Mouse (Mus musculus) gonadal fat pad, adult 2 months (tissue): ENCODE results near the gene Ubald1. TPM values are rescaled to one million over a fixed set of nuclear protein-coding genes. Genes with fewer than 3 reads are reported as not detected.

Source experiments
- DNase-seq: peaks from one replicate; pipeline ENCODE4 v3.0.0-alpha.2; 2012; ENCODE audit warnings: low read depth
- polyA plus RNA-seq: library from polyadenylated mRNA; depleted of rRNA; stranded (reverse); fragments of >200 nt; gene quantifications from 2 replicates; pipeline ENCODE4 v1.2.3, GENCODE M21; 2012

Gene Ubald1
- polyA plus RNA-seq, 1 experiment: 48.3 TPM

DNA sequence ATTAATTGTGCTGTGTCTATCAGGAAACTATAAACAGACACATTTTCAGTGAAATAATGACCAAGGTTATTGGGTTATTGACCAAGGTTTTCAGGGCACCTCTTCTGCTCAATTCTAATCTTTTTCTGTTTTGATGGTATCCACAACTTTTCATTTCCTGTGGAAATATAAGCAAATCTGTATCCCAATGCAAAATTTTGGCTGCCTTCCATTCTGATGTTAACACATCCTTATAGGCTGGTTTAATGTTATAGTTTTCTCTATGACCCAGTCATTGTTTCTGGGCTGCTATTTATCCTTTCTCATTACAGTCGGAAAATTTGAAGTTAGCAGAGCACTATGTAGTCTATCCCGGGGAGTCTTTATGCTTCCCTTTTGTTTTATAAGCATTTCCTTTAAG lies 19.6 kb upstream of the Ubald1 start:
- DNase-seq: no peak

GRCm38 (mm10) chr16:4898881-4899280 lies 18.8 kb upstream of the Ubald1 start:
- no peak for DNase-seq

DNA sequence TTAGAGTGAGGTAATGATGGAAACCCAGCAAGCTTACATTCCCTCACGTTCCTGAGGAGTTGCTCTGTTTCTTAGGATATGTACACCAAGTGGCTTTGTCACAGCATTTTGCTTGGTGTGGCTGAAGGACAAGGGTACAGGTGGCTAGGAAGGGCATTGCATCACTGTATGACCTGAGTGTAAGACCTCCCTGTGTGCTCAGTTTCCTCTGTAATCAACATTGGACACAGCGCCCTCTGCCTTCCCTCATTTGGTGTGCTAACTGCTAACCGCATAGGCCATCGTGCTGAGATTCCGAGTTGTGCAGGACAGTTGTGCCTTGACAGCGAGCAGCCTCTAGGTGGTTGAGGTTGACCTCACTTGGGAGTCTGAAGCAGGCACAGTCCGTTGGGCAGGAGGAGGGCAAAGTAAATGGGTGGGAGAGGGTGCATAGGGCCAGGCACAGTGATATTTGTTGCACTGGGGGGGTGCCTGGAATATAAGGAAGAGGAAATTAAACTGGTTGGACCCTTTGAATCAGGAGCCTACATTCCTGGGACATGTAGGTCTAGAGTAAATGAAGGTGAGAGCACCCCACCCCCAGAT lies 17.1 kb upstream of the Ubald1 start:
- DNase-seq: no peak

DNA sequence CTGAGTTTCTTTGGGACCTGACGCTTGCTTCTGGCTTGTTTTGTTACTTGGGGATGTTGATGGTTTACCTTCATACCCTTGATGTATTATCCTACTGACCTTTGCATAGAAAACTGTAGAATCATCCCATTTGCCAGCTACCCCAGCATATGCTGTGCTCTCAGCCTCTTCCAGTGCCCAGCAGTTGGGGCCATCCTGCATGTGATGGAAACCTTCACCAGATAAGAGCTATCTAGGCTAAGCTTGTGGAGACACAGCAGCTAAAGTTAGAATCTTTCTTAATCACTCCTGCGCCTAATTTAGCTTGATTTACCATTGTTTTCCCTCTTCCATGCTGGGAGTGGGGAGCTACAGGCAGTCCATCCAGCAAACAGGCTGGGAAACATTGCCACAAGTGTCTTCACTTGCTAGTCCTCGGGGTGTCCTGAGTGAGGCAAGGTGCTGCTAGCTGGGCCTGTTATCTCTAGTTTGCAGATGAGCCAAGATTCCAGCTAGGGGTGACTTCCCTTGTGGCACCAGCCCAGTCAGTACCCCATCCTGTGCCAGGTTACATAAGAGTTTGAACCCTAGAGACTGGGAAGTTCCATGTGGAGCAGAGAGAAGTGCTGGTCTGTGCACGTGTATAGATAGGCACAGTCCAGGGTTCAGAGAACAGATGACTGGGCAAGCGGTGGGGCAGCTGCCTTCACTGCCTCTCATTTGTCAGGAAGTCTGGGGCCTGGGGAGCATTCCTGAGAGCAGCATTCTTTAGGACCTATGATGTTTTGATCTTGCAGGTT lies 16.3 kb upstream of the Ubald1 start:
- DNase-seq: no peak

- DNase-seq: no peak
These were observed 14.2 kb upstream of the Ubald1 start for GRCm38 (mm10) chr16:4894201-4894908.

DNA sequence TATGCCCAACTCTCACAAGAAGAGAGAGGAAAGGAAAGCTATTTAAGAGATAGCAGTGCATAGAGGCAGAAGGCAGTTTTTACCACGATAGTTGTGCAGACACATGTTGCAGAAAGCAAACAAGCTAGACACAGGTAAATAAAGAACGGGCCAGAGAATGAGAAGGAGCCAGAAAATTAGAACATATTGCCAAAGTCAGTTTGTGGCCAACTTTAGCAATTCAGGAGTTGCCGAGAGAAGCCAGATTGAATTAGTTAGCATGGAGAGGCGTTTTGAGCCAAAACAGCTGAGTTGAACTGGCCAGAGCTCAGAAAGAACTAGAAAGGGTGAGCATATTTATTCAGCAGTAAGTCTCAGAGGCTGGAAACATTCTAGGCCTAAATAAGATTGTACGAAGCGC lies 12.1 kb upstream of the Ubald1 start:
- DNase-seq: no peak

DNA sequence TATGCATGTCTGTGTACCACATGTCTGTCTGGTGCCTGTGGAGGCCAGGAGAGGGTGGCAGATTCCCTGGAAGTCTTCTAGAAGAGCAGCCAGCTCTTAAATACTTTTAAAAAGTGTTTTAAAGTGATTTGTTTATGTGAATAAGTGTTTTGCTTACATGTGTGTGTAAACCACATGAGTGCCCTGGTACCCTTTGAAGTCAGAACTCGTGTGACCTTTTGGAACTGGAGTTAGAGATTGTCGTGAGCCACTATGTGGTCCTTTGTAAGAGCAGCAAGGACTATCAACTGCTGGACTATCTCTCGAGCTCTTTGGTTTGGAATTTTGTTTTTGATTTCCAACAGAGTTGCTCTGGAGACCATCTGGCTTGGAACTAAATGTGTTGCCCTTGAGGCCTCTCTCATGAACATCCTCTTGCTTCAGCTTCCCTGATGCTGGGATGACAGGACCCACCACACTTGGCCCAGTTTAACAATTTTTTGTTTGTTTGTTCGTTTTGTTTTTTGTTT lies 10.1 kb upstream of the Ubald1 start:
- no peak for DNase-seq

- no peak for DNase-seq
These were observed 6.5 kb upstream of the Ubald1 start for GRCm38 (mm10) chr16:4886690-4887020.

DNA sequence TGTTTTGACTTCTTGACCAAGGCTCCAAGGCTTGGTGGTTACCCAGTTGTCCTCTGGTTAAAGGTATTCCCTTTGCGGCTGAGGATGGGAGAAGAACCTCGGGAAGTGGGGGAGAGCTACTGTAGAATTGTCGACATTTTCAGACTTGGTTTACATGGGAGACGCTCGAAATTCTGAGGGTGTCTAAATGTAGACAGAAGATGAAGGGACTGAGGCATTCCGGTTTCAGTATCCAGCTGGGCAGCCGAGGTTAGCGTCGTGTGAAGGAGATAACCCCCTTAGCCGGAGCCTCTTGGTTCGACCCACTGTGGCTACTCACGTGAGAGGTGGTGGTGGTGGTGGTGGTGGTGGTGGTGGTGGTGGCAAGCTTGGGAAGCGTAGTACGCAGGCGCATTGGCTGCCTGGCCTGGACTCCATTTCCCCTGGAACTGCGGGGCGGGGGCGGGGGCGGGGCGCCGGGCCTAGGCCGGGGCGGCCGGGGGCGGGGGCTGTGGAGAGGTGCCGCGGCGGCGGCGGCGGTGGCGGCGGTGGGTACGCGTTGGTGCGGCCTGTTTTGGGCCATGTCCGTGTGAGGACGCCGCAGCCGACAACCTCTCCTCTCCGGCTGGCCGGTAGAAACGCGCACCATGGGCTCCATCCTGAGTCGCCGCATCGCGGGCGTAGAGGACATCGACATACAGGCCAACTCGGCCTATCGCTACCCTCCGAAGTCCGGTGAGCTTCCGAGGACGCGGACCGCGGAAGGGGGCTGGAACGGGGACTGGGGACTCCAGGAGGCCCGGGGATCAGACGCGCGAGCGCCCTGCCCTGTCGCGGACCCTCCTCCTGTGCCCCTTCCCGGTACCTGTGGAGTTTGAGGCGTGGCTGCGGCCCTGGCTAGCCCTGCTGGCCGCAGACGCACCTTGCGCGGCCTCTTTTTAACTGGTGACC lies 5.9 kb upstream of the Ubald1 start, which contains the start of gene Mgrn1:
Gene Mgrn1 (plus strand): TSS at position 490 of the 930 bp plus-strand sequence.
- no peak for DNase-seq

DNA sequence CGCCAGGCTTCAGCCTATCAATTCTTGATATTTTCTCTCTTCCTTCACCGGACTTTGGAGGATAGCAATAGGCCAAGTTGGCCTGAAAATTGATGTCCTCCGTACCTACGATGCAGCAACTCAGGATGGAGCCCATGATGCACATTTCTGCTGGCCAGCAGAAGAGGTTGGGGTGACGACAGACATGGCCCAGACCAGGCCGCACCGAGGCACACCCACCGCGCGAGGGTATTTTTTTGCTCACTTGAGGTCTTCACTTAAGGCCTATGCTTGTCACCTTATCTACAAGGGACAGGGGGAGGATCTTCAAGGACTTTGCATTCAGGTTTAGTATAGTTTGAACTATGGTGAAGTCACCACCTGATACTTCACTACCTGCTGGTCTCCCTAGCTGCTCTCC lies 4.8 kb upstream of the Ubald1 start:
- no peak for DNase-seq

GRCm38 (mm10) chr16:4881400-4882351 lies 1.6 kb upstream of the Ubald1 start:
- DNase-seq: no peak

DNA sequence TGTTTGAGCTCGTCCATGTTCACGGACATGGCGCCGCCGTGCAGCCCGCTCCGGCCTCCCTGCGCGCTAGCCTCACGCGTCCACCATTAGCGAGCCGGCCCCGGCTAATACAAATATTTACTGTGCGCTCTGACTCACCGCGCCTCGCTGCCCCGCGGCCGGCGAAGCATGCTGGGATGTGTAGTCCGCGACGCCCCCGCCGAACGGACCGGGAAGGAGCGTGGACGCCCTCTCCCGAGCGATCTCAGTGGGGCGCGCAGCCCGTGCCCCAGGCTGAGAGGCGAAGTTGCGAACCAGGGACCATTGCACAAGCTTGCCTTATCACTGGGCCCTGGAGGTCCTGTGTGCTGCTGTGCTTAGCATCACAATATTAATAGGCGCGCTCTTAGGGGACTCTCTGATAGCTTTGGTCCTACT lies 399 bp downstream of the Ubald1 start:
- no peak for DNase-seq

- DNase-seq: no peak
These were observed 911 bp downstream of the Ubald1 start for GRCm38 (mm10) chr16:4879101-4879707.

DNA sequence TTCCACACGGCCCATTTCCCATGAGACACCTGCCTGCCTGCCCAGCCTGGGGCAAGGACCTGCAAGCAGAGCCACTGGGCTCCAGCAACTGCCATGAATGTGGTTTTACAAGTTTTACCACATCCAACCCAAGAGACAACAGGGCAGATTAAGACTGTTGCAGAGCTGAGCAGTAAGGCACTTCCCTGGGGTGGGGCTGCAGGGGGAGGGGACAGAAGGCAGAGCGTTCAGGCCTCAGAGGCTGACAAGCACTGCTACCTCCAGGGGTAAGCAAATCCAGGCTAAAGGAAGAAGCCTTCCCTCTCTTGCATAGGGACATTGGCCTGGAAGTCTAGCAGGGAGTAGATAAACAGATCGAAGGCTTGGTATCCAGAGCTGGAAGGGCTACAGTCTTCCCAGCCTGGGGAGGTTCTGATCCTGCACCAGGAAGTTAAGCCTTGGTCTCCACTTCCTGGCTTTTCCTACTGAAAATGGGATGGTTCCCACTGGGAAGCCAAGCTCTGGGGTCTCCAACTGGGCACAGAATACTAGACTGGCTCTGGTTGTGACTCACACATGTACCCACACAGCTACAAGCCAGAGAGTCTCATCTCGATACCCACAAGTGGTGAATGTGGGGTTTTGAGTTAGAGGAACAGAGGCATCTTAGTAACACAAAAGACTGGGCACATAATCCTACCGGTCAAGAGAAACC lies 1.8 kb downstream of the Ubald1 start:
- no peak for DNase-seq

- no peak for DNase-seq
These were observed 2.4 kb downstream of the Ubald1 start for GRCm38 (mm10) chr16:4877701-4878100.

- no peak for DNase-seq
These were observed 2.9 kb downstream of the Ubald1 start for GRCm38 (mm10) chr16:4877195-4877594.

GRCm38 (mm10) chr16:4876033-4876680 lies 4.0 kb downstream of the Ubald1 start:
- no peak for DNase-seq

DNA sequence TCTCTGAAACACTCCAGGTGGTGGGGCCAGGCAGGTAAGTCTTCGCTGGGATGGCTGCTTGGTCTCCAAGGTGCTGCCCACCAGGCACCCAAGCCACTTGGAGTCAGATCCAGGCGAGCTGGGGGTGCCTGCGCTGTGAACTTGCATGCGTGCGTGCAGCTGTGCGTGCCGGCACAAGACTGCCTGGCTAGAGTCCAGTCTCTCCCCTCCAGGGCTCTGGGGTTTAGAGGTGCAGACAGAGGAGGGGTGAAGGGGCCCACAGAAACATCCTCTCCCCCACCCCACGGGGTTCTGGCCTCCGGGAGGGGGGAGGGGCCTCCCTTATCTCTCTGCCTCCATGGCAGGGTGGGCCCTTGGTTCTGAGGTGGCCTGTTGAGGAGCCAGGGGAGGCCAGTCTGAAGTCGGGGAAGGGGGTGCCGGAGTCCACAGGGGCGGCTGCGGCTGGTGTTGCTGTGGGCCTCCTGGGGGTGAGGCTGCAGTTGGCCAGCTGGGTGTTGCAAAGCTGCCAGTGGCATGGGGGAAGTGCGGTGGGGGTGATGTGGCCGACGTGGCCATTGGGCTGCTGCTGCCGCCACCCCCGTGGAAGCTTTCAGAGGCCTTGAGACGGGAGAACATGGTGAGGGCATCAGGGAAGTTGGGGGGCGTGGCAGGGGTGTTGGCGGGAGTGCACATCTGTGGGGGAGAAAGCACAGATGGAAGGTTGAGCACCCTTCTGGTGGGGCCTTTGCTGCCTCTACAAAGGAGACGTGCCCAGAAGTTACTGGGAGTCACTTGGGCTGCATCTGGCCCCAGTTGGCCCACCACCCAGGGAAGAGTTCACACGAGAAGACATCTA lies 4.7 kb downstream of the Ubald1 start:
- no peak for DNase-seq
